Mouse (Mus musculus) right cerebral cortex, postnatal 25 days (tissue): Measurements from ENCODE around the gene Arhgef7.

Source experiments
- DNase-seq: peaks from one replicate; pipeline ENCODE4 v3.0.0; 2022

Gene Arhgef7

DNA sequence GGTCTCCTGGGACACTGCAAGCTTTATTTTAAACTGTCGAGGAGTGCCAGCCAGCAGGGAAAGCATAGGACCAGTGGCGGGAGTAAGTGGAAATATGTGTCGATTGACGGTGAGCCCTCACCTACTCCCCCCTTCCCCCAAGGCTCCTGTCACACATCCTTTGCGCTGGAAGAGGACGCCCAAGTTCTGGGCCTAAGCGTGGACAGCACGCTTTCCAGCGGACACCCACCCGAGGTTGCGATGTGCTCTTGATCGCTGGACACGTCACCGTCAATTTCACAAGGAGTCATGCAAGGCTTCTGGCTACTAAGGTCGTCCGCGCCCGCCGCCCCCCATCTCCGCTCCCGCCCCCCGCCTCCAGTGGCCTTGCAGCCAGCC is 259 bp upstream of the Arhgef7 start:
- no peak for DNase-seq

DNA sequence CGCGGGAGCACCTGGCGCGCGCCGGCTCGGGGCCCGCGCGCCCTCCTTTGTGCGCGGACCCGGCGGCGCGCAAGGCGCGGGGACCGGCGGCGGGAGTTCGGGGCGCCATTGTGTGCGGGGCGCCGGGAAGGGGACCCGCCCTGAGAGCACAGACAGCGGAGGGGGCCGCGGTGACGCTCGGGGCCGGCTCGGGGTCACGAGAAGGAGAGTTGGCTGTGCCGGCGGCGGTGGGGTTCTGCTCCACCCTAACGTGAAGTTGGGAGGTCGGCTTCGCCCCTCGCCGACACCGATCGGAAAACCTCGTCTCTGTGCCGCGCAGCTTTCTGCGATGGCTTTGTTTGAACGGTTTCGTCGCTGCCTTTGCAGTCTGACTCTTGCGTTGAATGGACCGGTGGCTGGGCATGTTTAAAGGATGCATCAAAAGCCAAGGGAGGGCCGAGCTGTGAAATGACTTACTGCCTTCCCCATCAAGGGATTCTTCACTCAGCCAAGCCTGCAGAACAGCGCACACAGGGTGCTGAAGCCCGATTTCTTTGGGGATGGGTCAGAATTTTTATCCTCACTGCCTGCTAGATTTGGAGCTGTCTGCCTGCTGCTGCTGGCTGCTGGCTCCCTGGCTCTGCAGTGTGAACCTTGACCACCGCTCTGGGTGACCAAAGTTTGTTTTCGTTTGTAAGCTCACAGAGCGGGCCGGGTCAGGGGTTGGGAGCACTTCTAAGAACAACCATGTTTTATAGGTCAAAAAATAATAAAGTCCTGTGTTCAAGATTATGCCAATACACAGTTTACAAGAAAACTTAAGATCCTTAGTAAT is 1.2 kb downstream of the Arhgef7 start:
- DNase-seq: peak; percentile 63

DNA sequence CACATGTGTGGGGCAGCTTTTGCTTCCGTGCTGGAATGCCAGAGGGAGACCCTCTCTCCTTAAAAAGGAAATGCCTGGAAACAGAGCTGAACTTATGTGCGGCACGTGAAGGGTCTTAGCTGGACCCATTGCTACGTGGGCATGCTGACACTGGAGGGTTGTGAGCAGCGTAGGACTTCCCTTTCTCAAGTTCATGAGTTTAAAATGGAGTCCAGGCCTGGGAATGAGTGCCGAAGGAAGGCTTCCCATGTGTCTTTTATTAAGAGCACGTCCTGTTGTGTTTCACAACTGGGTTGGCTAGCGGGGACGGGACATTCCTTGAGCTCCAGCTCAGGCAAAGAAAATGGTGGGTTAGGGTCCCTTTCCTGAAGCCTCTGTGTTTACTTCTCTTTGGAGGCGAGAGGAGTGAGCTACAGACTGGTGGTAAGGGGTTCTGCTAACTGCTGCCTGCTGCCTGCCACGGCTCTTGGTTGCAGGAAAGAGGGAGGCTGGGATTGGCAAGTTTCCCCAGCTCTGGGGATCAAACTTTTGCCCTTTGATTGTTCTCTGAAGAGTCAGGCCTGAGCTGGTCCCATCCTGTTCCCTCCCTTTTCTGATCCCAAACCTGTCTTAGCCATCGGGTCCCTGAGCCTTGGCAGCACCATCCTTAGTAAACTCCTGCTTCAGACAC is 2.9 kb downstream of the Arhgef7 start:
- no peak for DNase-seq

DNA sequence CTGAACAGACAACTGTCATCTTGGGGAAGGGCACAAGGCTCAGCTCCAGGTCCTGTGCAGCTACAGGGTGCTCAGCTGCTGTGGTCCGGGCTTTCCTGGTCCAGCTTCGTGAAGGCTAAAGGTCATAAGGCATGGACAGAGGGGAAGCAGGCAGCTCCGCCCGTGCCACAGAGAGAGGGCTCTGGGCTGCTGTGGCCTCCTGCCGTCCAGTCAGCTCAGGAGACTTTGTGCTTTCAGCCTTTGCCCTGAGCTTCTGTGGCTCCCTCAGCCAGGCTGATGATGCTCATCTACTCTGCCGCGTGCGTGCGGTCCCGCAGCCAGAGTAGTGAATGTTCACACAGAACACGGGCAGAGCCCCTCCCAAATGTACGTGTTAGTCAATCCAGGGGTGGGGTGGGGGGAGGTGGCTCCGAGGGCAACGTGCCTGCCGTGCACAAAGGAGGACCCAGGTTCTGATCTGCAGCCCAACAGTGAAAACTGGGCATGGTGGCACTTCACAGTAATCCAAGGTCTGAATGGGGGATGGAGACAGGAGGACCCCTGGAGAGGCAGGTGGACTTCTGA is 8.2 kb downstream of the Arhgef7 start:
- no peak for DNase-seq

DNA sequence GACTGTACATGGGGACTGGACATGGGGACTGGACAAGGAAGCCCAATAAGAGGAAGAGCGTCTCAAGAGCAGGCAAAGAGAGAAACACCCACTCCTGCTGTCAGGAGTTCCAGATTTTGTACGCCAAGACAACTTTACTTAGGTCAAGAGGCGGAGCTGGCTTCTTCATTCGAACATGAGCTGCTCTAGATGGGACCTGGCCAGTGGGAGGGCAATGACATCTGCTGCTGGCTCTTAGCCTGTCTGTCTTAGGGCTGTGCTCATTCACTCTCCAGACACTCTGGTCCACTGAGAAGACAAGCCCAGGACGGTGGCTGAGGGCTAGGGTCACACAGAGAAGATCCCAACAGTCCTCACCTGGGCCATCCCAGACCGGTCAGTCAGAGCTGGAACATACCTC is 9.6 kb downstream of the Arhgef7 start:
- DNase-seq: no peak

DNA sequence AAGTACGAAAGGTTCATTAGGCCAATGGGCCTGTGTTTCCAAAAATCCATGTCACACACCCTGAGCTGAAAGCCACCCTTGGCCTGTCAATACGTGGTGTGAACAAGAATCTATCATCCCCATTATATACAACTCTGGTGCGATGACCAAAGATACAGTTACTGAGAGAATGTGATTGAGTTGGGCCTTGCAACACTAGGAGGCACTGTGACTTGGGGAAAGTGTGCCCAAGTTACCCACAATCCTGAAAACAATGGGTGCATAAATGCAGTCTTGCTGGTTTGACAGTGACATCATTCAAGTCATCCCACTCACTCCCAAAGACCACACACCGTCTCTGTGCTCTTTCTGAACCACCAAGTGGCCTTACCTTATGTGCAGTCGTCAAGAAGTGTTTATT is 11.6 kb downstream of the Arhgef7 start:
- no peak for DNase-seq

DNA sequence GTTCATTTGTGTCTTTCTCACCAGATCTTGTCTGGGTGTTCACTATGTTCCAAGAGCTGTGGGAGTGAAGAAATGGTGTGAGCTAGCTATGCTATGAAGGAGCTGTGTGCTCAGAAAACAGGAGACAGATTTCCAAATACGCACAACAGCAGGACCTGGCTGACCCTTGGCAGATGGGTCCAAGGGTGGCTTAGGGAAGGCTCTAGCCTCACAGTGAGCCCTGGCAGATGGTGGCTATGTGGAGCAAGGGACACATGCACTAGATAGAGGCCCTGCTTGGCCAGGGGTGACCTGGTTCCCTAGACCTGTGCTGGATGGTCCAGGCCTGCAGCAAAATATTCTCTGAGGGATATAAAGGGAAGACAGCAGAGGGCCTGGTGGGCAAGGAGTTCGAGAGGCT is 13.3 kb downstream of the Arhgef7 start:
- no peak for DNase-seq

DNA sequence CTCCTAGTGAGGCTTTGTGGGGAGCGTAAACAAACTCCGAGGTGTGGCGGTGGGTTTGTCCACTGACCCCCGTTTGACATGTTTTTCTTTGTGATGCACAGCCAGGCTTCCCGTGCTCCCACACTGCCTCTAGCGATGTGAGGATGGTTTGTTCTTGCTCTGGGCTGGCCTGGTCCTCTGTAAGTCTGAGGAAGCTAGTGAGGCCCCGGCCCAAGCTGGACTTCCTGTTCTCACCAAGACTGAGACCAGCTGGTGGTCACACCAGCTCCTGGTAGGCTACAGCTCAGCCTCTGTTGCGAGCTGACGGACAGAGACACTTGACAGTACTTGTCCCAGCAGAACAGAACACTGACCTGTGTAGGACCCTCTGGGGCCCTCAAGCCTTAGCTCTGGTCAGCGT is 16.1 kb downstream of the Arhgef7 start:
- DNase-seq: no peak

DNA sequence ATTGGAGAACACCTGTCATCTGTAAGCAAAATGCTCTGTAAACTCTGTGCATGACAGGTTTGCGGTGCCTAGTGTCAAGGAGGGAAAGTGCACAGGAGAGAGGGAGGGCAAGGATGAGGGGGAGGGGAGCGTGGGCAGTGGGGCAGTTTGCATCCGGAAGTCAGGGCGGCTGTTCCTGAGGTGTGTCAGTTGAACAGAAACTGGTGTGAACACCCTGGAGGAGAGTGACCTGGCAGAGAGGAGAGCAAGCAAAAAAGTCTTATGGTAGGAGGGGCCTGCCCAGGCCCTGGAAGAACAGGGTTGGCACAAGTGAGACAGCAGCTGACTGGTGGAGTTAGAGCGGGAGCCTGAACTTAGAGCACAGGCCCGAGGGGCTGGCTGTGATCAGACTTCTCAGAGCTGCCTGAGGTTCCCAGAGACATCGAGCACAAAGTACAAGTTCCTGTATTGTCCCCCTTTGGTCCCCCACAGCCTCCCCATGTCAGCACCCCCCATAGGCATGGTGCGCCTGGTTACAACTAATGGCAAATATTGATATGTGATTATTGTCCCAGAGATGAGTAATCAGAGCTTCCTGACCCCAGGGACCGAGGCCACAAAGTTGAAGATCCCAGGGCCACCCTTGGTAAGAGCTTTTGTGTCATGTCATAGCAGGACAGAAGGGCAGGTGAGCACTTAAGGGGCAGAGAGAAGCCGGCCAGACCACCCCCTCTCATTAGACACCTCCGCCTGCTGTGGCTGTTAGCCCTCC is 19.5 kb downstream of the Arhgef7 start:
- DNase-seq: no peak

DNA sequence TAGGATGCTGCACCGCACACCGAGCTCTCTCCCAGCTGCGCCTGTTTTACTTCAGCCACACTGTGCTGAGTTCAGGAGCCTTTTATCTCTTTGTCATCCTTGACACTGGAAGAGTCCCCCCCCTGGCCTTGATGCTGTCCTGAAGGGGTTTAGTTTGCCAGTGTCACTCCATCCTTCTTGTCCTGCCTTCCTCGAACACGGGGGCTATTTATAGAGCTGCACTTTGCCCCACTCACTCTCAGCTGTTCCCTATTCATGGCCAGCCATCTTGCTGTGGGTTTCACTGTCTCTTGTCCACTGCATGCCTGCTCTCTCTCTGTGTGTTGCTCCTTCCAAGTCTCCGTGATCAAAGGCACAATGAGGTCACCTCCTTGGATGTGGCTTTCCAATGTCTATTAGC is 22.0 kb downstream of the Arhgef7 start:
- no peak for DNase-seq

DNA sequence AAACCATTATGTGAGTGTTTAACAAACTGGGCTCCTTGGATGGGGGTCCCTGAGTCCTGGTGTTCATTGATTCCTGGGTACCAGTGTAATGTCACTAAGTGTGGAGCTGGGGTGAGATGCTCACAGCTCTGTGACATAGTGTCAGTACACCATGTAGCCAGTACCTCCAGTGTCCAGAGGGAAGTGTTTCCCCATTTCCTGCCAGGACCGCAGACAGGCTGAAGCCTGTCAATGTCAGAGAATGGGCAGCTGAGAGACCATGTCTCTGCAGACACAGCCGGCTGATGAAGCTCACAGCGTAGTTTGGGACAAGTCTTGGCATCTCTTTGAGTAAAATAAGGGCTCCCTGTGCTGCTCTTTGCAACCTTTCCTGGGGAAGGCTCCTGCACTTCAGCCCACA is 24.8 kb downstream of the Arhgef7 start:
- DNase-seq: no peak

DNA sequence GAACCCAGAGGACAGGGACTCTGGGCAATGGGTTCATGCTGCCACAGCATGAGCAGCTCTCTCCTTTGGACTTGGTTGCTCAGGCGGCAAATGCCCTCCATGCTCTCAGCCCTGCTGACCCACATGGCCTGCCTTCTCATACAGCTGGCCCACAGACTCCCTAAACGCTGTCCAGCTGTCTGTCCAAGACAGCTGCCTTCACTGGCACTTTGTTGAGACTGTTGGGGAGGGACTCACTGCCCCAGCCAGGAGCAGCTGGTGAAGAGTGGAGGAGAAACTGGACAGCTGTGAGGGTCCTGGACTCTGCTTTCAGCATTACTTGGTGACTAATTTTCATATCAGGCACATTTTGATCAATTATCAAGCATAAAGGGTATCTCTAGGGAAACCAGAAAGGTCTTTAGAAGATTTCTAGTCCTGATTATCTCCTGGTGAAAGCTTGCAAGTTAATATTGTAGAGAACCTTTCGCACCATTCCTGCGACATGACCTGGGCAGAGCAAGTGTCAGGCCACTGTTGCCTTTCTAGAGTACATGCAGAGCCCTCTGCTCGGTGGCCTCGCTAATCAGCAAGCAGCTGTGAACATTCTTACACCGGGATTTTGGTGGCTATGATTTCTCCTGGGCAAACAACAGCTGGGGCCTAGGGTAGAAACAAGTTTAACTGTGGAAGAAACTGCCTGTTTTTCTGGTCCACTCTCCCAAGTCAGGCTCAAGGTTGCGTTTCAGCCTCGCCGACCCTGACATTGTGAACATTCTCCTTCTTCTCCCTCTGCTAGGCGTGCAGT is 25.8 kb downstream of the Arhgef7 start:
- no peak for DNase-seq

DNA sequence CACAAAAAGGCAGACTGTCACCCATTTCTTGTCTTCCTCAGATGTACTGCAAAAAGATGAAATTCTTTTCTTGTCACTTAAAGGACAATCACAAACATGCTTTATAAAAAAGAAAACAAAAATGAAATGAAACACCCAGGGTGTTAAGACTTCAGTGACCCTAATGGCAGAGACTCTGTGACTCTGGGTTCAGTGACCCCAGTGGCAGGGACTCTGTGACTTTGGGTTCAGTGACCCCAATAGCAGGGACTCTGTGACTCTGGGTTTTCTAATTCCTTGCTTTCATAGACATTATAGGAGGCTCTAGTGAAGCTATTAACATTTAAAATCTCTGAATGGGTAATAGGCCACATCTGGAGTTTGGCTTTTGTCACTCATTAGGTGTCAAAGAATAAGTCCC is 27.2 kb downstream of the Arhgef7 start:
- DNase-seq: no peak

DNA sequence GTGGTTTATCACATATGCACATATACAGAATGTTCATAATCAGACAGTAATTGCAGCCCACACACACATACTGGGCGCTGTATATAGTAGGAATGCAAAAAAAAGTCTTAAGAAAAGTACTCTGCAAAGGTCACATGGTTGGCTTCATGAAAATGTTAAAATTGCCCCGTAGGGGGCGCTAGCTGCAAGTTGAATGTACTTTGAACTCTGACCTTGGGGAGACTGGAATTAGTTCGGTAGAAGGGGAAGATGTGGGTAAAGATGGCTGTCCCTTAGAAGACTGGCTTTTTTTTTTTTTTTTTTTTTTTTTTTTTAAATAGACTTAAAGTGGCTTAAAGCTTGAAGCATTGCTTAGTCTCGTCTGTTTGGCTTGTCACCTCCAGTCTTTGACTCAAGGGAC is 28.4 kb downstream of the Arhgef7 start:
- no peak for DNase-seq

DNA sequence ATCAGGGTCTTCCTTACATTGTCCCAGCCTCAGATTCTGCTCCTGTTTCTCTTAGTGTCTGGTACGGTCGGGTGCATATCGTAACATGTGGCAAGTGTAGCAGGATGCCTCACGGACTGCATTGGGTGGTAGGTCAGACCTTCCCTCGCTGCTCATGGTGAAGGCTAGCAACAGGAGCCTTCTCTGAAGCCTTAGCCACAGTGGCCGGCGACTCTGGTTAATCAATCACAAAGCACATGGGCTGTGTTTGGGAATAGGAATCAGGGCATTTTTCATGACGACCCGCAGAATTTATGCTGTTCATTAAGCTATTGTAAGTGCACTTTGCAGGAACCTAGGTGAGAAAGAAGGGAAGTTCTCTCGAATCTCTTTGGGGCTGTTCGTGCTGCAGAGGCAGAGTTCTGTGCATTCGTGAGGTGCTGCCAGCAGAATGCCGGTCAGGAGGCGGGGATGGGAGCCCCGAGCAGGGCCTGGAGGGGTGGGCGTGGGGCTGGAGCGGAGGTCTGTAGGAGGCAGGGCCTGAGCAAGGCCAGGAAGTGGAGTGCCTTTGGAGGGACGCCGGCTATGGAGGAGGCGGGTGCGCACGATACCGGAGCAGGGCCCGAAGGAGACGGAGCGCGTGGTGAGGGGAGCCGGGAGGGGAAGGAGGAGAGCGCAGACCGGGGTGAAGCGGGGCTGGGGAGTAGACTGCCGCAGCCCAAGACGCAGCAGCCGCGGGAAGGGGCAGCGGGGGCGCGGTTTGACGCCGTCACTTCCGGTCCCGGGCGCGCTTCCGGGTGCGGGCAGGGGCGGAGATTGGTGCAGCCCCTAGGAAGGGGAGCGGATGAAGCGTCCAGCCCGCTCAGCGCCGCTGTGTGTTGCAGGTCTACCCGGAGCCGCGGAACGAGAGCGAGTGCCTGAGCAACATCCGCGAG is 30.3 kb downstream of the Arhgef7 start:
- peak; percentile 91 for DNase-seq

DNA sequence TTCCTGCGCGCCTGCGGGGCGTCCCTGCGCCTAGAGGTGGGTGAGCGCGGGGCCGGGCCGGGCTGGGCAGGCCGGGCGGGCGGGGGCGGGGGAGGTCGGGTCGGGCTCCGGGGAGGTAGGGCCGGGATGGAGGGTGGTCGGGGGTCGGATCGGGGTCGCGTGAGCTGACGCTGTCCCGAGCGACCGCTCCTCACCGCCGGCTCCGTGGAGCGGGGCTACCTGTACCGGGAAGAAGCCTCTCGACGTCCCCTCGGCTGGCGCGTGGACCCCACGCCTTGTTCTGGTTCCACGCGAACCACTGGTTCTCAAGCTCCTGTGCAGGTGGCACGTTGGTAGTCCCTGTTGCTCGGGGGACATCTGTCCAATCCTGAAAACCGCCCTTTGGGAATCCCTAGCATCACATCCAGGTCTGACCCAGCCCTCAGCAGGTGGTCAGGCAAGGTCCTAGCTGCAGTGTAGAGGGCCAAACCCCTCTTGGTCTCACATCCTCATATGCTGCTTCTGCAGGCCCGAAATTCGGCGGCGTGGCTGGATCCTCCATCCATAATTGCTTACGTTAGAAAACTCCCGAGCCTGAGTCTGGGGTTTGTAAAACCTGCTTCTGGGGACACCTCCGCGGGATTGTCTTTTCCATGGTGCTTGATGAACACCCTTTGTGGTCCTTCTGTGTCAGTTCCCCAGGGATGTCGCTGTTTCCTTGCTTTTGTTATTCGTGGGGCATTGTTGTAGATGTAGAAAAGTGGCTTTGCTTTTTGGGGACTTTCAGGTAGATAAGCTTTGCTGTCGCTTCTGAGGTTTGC is 31.2 kb downstream of the Arhgef7 start:
- DNase-seq: no peak

DNA sequence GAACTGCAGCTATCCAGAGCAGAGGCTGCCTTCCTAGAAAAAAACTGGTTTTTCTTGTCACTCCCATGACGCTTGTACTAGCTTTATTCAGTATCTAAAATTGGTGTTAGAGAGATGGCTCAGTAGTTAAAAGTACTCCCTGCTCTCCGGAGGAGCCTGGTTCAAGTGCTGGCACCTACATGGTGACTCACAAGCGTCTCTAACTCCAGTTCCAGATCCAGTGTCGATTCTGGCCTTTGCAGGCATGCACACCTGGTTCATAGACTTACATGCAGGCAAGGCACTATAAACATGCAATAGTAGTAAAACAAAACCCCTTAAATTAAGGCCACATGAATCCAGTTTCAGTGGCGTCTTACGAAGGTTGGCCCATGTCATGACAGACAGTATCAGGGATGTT is 34.0 kb downstream of the Arhgef7 start:
- DNase-seq: no peak

DNA sequence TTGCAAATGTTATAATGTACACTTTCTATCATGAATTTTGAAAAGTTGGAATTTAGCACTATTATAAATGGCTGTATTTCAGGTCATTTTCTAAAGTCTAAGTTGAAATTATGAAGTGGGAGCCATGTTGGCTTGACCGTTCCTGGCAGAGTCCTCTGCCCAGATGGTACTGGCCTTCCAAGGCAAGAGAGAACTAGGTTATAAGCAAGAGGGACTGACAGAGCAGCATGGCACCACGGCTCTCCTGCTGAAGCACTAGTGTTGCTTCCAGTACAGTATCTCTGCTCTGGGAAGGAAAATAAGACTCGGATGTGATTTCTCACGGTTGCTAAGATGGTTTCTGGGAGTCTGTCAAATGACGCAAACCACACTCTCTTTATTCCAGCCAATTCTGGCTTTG is 34.5 kb downstream of the Arhgef7 start:
- no peak for DNase-seq

DNA sequence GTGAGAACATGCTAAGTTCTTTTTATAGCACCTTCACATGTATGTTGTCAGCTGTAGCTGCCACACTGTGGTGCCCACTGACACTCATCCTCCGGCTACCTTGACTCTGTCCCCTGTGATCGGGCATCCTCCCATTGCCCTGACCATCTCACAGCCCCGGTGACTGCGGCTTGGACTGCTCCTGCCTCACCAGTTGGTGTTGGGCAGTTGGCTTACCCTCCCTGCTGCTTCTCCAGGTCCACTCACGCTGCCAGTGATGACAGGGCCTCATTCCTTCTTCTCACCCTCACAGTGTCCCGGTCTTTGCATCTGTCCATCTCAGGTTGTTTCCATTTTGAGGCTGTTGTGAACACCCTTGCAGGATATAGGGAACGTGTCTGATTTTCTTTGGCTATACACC is 35.3 kb downstream of the Arhgef7 start:
- no peak for DNase-seq

DNA sequence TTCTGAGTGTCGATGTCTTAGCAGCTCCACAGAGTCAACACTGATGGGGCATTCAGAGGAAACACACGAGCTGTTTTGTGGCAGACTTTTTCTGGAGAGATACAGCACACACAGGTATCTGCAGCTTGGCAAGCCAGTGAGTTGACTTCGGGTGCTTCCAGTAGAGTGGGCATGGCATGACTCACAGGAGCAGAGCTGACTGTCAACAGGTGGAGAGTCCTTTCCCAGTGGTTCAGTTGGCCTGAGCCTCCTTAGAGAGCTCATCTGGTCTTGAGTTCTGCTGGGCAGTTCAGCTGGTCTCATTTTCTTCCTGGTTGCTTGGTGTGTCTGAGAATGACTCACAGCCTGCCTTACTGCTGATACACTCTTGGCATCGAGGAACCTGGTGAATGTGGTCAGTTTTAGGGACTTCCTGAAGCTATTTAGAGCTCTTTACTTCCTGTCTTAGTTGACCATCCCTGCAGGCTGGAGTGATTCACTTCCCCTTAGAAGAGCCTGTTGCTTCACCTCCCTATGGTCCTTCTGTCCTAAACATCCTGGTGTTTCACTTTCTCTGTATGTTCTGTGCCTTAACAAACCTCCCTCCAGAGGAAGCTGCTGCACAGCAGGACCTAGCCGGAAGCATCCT is 39.8 kb downstream of the Arhgef7 start:
- no peak for DNase-seq
